Mouse (Mus musculus) macrophage (primary cell): Measurements from ENCODE around the gene Gm17428. TPM values are rescaled to one million over a fixed set of nuclear protein-coding genes. Genes with fewer than 3 reads are reported as not detected.

Experiments
- H3K27ac ChIP-seq: fragments of 350-480 bp; formaldehyde crosslinking; 2 replicates; pipeline ENCODE4 v1.9.0; 2021
- H3K36me3 ChIP-seq: fragments of 350-480 bp; formaldehyde crosslinking; 2 replicates; pipeline ENCODE4 v1.9.0; 2021; ENCODE audit errors: inconsistent target
- H3K4me3 ChIP-seq: fragments of 350-480 bp; formaldehyde crosslinking; 2 replicates; pipeline ENCODE4 v1.9.0; 2021; ENCODE audit errors: inconsistent target
- H3K79me2 ChIP-seq: fragments of 350-480 bp; formaldehyde crosslinking; 2 replicates; pipeline ENCODE4 v1.9.0; 2021; ENCODE audit errors: inconsistent target
- WGBS: methylation state at CpG from one replicate; pipeline ENCODE4 v1.1.7; 2026; ENCODE audit warnings: inconsistent platforms; ENCODE audit not compliant: missing documents; 5-methylcytosine and 5-hydroxymethylcytosine counted together
- polyA plus RNA-seq: library from polyadenylated mRNA; stranded (reverse); fragments of 250-400 nt; gene quantifications from 3 replicates; pipeline ENCODE4 v1.2.4, GENCODE M21; 2018; ENCODE audit warnings: inconsistent platforms
- total RNA-seq, 78 experiments: library from RNA; depleted of rRNA; stranded (reverse); fragments of 250-400 nt; gene quantifications; 1 replicate in 9 of 78; 2 replicates in 24 of 78; 3 replicates in 43 of 78; 4 replicates in 2 of 78; pipeline ENCODE4 v1.2.4; 2018; ENCODE audit warnings: inconsistent platforms in 56 of 78

Gene Gm17428
- not detected for total RNA-seq (2018; cell fraction: chromatin; rRNA removed)
- not detected for total RNA-seq (2018; cell fraction: cytosol; rRNA removed)
- total RNA-seq (2018; cell fraction: nucleus; rRNA removed), result not detected
- not detected in 3 replicates for polyA plus RNA-seq

DNA sequence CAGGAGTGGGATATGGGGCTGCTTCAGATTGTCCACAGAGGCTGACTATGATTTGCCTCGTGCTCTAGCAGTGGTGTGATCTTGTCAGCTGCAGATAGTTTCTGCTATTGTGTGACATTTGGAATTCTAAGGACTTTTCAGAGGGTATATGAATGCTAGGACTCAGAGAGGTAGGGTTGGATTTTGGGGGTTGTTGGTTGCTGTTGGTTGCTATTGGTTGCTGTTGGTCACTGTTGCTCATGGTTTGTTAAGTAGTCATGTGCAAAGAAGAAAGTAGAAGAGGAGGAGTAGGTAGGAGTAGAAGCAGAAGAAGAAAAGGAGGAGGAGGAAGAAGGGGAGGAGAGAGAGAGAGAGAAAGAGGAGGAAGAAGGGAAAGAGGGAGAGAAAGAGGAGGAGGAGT, at the start of gene Gm17428:
Gene Gm17428, plus strand, starts transcription at position 301 of the 400 bp plus-strand sequence.
- Histone ChIP-seq H3K27ac (no peak within 1 kb of the TSS), H3K4me3 (no peak within 1 kb of the TSS), H3K36me3 (no peaks in the 10 kb centered on the region), H3K79me2 (no peaks in the 10 kb centered on the region)
- WGBS, result 87% methylated on average over 1 of the region's 1 CpGs

DNA sequence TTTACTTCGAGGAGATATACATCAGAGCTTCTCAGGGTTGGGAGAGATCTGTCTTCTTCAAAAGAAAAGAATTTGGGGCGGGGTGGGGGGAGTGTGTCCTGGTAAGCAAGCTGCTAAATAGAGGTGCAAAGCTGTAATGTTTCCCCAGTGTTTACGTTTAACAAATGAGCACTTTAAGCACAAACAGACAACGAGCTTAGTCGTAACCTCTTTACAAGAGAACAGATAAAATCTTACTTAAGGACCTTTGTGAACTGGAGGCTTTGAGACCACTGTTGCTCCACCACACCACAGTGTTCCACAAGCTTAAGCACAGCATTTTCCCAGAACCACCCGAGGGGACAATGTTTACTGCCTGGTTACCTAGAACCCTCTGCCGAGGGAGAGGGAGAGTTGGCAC, 49.4 kb upstream of the Gm17428 start:
- Histone ChIP-seq H3K36me3 (no peaks in the 10 kb centered on the region), H3K4me3 (no peak overlapping the region), H3K27ac (no peak overlapping the region), H3K79me2 (no peaks in the 10 kb centered on the region)
- 53% methylated on average over 7 of the region's 7 CpGs for WGBS

DNA sequence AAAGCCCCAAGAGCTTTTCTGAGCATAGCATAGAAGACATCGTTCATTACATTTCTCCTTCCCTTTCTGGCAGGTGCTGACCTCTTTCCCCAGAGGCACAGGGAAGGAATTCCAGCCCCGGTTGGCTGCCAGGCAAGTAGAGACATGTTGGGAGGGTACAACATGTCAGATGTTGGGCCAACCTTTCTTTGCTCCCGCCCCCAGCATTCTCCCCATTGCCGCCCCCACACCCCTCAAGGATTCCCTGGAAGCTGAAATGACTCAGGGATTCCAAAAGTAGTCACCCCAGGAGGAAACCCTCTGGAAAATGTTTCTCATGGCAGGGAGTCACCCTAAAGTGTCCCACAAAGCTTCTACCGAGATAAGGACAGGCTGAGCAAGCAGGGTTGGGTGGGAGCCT, 46.9 kb upstream of the Gm17428 start:
- no peaks in the 10 kb centered on the region for H3K36me3 ChIP-seq
- WGBS, result 88% methylated on average over 5 of the region's 5 CpGs
- no peak overlapping the region for H3K27ac ChIP-seq
- no peak overlapping the region for H3K4me3 ChIP-seq
- H3K79me2 ChIP-seq, result no peaks in the 10 kb centered on the region

DNA sequence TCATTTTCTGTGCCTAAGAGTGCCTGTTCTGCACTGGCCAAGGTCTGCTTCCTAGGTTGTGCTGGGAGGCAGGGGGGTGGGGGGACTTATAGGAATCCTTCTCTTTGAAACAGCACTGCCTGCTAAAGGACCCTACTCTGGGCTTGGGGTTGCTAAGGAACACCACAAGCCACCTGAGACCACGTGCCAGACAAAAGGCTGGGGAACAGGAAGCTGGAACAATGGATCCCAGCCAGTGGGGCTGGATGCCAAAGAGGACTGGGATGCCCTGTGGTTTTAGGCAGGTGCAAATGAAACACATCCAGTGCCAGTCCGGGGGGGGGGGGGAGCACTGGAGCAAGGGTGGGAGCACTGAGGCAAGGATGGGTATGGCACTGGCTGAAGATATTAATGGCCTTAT, 46.3 kb upstream of the Gm17428 start:
- 21% methylated on average over 1 of the region's 2 CpGs for WGBS
- no peak overlapping the region for H3K4me3 ChIP-seq
- H3K27ac ChIP-seq, result no peak overlapping the region
- H3K79me2 ChIP-seq, result no peaks in the 10 kb centered on the region
- no peaks in the 10 kb centered on the region for H3K36me3 ChIP-seq

DNA sequence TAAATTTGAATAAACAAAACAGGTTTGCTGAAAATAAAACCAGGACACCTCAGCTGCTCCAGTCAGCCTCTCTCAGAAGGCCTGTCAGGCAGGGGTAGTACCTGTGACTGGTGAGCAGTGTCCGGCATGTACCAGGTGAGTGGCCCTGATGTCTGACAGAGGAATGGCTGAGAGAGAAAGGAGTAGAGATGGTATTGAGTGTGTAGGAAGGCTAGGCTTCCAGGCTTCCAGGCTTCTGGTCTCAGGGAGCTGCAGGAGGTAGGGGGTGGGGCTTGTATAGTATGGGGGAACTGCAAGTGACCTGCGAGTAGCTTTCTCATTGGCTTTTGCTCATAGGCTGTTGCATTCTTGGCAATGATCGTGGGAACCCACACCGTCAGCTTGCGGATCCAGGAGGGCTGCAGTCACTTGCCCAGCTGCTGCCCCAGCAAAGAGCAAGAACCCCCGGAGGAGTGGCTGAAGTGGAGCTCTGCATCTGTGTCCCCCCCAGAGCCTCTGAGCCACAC, 44.0 kb upstream of the Gm17428 start, which contains the start of gene Il25:
Gene Il25, plus strand, starts transcription at position 51 of the 506 bp plus-strand sequence.
- 71% methylated on average over 6 of the region's 6 CpGs for WGBS
- H3K79me2 ChIP-seq, result no peaks in the 10 kb centered on the region
- no peaks in the 10 kb centered on the region for H3K36me3 ChIP-seq
- no peak within 1 kb of the TSS for H3K4me3 ChIP-seq
- no peak within 1 kb of the TSS for H3K27ac ChIP-seq

DNA sequence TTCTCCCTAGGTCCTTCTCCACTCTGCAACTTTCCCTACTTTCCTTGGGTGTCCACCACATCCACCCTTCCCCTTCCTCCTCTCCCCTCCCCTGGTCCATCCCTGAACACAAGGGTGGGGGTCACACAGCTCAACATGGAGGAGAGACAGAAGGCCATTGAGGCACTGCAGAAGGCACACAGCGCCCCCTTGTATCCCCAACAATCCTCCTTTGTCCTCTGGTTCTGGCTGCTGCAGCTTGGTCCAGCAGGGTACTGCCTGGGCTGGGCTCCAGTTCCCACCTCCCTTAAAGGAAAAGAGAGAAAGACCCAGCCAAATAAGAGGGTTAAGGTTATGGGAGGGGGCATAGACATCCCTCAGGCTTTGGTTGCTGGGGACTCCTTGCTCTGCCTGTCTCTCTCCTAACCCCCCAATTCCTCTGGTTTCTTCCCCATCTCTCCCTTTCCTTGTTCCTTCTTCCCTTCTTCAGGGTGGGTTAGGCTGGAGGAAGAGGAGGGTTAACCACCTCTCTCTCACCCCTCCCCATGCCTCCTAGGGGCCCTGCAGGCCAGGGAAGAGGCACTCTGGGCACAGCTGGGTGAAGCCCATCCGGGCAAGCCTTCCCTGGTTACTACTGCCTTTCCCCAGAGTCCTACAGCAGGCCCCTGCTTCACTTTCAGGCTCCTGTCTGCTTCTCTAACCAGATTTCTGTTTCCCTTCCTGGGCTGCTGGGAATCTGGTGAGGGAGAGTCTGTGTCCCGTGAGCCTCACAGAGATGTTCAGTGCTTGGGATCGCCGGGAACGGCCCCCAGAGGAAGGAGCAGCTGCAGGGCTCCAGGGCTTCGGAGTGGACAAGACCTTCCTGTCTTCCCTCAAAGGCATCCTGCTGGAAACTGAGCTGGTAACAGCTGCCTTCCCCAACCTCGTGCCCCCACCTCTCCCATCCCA, 40.6 kb upstream of the Gm17428 start, which contains the start of gene Cmtm5:
Gene Cmtm5, plus strand, starts transcription at position 358 of the 927 bp plus-strand sequence.
- no peaks in the 10 kb centered on the region for H3K79me2 ChIP-seq
- H3K4me3 ChIP-seq, result no peak within 1 kb of the TSS
- H3K36me3 ChIP-seq, result no peaks in the 10 kb centered on the region
- WGBS, result 45% methylated on average over 8 of the region's 8 CpGs
- H3K27ac ChIP-seq, result no peak within 1 kb of the TSS

DNA sequence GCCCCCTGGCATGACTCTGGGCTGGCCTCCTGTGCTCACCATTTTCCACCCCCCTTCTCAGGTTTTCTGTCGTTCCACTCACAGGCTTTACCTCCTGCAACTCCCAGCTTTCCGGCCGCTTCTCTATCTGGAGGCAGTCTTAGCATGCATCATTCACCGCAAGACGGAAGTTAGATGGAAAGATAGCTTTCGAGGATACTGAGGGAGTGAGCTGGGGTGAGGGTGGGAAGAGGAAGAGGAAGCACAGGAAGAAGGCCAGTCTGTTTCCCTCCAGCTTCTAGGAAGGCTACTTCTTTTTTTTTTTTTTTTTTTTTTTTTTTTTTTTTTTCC, 39.9 kb upstream of the Gm17428 start:
- 17% methylated on average over 6 of the region's 6 CpGs for WGBS
- Histone ChIP-seq H3K4me3 (no peak overlapping the region), H3K79me2 (no peaks in the 10 kb centered on the region), H3K27ac (no peak overlapping the region), H3K36me3 (no peaks in the 10 kb centered on the region)

DNA sequence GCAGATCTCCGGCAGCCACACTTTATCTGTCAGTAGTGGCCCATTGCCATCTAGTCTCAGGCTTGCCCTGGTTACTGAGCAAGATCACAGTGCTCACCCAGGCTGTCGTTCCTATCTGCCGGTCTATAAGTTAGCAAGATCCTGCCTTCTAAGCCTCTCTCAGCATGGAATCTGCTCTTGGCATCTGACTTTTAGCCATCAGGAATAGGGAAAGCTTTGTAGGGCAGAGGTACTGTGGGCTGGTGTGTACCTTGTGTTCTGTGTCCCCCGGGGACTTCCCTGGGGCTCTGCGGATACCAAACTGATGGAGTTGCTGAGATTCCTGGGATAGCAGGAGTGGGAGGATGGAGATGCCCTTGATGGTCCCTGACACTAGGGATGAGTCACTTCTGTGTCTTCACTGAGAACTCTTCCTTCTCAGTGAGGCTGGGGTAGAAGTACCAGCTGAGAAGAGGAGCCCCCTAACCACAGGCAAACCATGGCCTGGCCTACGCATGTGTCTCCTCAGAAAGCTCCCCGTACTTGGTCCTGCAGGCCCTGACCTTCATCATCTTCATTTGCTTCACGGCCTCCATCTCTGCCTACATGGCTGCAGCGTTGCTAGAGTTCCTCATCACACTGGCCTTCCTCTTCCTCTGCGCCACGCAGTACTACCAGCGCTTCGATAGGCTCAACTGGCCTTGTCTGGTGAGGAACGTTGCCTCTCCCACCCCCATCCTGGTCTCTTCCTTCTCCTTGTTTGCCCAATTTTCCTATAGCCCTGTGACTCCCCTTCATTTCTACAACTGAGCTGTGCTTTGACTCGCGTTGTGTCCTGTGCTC, 39.2 kb upstream of the Gm17428 start:
- H3K36me3 ChIP-seq, result no peaks in the 10 kb centered on the region
- 90% methylated on average over 16 of the region's 16 CpGs for WGBS
- no peaks in the 10 kb centered on the region for H3K79me2 ChIP-seq
- no peak overlapping the region for H3K27ac ChIP-seq
- no peak overlapping the region for H3K4me3 ChIP-seq

DNA sequence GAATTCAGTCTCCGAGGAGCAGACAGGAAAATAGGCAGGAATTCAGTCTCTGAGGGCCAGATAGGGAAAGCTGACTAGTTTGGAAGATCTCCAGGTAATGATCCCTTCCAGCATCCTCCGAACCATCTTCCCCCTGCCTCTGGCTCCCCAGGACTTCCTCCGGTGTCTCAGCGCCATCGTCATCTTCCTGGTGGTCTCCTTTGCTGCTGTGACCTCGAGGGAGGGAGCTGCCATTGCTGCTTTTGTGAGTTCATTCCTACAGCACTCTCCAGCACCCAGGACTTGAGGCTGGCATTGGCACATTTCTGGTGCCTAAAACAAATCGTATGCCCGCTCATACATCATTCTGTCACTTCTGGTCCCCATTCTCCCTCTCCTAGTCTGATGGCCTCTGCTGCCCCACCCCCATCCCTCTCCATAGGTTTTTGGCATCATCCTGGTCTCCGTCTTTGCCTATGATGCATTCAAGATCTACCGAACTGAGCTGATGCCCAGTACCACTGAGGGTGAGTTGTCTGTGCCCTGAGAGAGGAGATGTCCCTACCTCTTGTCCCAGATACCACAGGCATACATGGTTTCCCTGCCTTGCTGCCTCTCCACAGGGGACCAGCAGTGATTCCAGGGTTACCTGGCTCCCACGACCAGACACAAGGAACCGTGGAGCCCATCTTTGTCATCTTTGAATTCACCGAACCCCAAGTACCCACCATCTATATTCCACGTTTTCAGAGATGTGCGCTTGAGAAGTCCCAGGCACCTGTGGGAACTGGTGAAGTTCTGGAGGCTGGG, 38.1 kb upstream of the Gm17428 start:
- no peak overlapping the region for H3K27ac ChIP-seq
- H3K79me2 ChIP-seq, result no peaks in the 10 kb centered on the region
- 82% methylated on average over 14 of the region's 15 CpGs for WGBS
- no peaks in the 10 kb centered on the region for H3K36me3 ChIP-seq
- no peak overlapping the region for H3K4me3 ChIP-seq

DNA sequence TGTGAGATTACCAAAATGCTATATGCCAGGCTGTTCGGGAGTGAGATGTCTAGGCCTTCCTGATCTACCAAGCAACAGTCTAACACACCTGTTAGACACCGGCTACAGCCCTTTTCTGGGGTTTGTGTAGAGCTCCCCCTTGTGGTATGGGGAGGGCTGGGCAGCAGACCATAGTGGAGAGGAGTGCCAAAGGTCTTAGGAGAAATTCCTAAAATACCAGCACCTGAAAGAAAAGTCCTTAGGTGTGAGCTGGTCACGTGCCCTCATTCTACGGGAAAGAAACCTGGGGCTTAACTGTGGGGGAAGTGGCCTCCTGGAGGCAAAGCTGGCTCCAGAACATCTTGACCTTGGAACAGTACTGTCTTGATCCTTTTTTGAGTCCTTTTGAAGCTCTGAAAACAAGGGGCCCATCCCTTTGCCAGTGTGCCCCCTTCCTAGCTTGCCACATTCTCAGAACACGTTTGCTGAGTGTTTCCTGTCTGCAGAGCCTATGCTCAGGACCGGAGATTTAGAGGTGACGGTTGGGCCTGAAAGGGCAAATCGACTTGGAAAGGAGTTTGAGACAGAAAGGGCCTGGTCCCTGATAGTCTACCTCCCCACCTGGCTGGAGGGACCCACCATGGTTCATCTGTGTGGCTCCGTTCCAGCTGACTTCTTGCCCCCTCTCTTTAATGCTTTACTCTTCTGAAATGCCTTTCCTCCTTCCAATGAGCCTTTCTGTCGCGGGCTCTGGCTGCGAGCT, 37.1 kb upstream of the Gm17428 start:
- Histone ChIP-seq H3K36me3 (no peaks in the 10 kb centered on the region), H3K27ac (no peak overlapping the region), H3K79me2 (no peaks in the 10 kb centered on the region), H3K4me3 (no peak overlapping the region)
- WGBS, result 51% methylated on average over 12 of the region's 12 CpGs

DNA sequence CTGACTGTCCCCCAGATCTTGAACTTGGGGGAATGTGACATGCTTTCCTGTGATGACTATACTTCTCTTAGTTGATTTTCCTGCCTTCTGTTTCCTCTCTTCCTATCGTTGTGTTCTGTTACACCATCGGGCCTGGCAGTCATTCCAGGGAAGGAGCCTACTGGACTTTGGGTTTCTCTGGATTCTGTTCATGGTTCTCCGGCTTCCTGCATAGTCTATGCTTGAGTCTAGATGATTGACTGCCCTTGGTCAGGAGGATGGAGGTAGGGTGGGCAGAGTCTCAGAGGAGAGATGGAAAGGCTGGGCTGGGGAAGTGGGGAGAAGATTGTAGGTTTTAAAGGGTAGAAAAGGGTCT, 36.6 kb upstream of the Gm17428 start:
- H3K27ac ChIP-seq, result no peak overlapping the region
- H3K4me3 ChIP-seq, result no peak overlapping the region
- H3K36me3 ChIP-seq, result no peaks in the 10 kb centered on the region
- no peaks in the 10 kb centered on the region for H3K79me2 ChIP-seq
- 66% methylated on average over 3 of the region's 3 CpGs for WGBS

DNA sequence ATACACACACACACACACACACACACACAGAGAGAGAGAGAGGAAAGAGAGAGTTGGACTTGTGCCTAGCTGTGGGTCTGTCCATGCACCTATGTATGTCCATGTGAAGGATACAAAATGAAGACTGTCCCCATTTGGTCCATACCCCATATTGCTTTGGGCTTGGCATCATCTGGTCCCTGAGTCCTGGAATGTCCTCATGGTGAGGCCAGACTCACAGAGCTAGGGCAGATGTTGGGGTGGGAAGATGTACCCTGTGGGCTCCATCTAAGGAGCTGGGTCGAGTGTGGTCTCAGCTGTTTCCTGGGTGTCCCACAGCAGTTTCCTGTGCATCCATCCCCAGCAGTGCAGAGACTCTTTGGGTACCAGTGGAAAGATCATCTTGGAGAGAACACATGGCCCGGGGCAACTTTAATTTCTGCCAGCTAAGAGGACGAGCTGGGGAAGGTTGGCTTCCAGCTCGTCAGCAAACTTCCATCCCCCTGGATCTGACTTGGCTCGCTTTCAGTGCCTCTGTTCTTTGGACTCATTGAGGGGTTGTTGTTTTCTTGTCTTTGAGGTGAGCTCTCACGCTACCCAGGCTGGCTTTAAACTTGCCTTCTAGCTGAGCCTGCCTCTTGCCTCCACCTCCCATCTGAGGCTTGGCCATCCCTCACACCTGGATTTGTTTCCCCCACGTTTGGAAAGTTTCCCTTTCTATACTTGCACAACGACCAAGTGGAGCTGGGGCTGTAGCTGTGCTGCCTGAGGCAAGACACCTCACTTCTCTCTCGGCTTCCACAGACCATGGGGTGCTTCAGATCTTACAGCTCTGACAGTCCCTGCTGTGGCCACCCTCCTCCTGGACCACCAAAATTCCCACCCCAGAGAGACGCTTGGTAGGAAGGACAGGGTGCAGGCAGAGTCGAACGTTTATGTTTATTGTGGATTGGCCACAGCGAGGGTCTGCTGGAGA, 35.4 kb upstream of the Gm17428 start:
- Histone ChIP-seq H3K79me2 (no peaks in the 10 kb centered on the region), H3K36me3 (no peaks in the 10 kb centered on the region), H3K4me3 (no peak overlapping the region), H3K27ac (no peak overlapping the region)
- WGBS, result 60% methylated on average over 13 of the region's 13 CpGs

DNA sequence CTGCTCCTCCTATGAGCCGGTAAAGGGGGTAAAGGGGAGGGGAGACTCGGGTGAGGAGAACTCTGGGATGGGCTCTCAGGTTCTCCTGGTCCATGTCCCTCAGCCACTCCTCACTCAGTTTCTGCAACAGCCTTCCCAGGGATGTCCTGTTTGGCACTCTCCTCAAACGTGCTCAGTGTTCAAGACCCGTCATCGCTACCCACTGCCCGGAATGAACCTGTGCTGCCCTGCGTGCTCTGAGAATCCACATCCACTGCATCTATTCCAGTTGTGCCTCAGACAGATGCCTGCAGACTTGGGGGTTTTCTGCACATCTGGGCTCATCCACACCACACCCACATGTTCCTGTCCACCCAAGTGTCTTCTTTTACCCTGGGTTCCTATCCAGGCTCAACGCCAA, 34.3 kb upstream of the Gm17428 start:
- H3K79me2 ChIP-seq, result no peaks in the 10 kb centered on the region
- WGBS, result 93% methylated on average over 8 of the region's 8 CpGs

More for the DNA sequence above, 34.3 kb upstream of the Gm17428 start:
- no peaks in the 10 kb centered on the region for H3K36me3 ChIP-seq
- no peak overlapping the region for H3K27ac ChIP-seq
- H3K4me3 ChIP-seq, result no peak overlapping the region
